Mouse (Mus musculus): ENCODE measurements around the gene Slc52a3.

- no peak for TF ChIP-seq CTCF (IDR thresholded peaks at IDR 0.05; ENCODE audit: extremely low read depth, insufficient read length, insufficient replicate concordance, low read depth, low read length)
- no peak for TF ChIP-seq POLR2A (IDR thresholded peaks at IDR 0.05; ENCODE audit: low read depth, low read length)
These were observed 4.4 kb downstream of the Slc52a3 start for GRCm38 (mm10) chr2:152000735-152001134.
